Mouse (Mus musculus) liver, adult 2 months (tissue): ENCODE measurements around the gene C1qtnf5. TPM values are rescaled to one million over a fixed set of nuclear protein-coding genes. Genes with fewer than 3 reads are reported as not detected.

Source experiments
- DNase-seq: peaks from one replicate; pipeline ENCODE4 v3.0.0-alpha.2; 2011; ENCODE audit warnings: low read depth, low spot score; ENCODE audit errors: extremely low read depth
- H3K27ac ChIP-seq: fragments of 200-500 bp; replicated peaks from 2 replicates; pipeline ENCODE4 v1.5.1; 2012; ENCODE audit warnings: low read depth, mild to moderate bottlenecking, control low read depth, inconsistent platforms, low read length; ENCODE audit not compliant: insufficient read depth
- H3K27me3 ChIP-seq: fragments of 200-500 bp; 2 replicates; pipeline ENCODE4 v1.6.1; 2012; ENCODE audit warnings: mild to moderate bottlenecking, moderate library complexity, low read length, inconsistent platforms; ENCODE audit not compliant: control insufficient read depth, insufficient read depth
- H3K36me3 ChIP-seq: fragments of 200-500 bp; 2 replicates; pipeline ENCODE4 v1.6.1; 2012; ENCODE audit warnings: low read length, inconsistent platforms; ENCODE audit not compliant: control insufficient read depth, insufficient read depth
- H3K4me1 ChIP-seq: fragments of 200-500 bp; 2 replicates; pipeline ENCODE4 v1.6.1; 2011; ENCODE audit warnings: low read length; ENCODE audit not compliant: control insufficient read depth, insufficient read depth
- H3K4me3 ChIP-seq: fragments of 200-500 bp; 2 replicates; pipeline ENCODE4 v1.5.1; 2011; ENCODE audit warnings: low read depth, mild to moderate bottlenecking, control low read depth, low read length, moderate library complexity; ENCODE audit not compliant: insufficient read depth
- H3K79me2 ChIP-seq: fragments of 200-500 bp; 2 replicates; pipeline ENCODE4 v1.6.1; 2012; ENCODE audit warnings: inconsistent platforms, mild to moderate bottlenecking, low read length, moderate library complexity; ENCODE audit not compliant: control insufficient read depth, insufficient read depth
- H3K9ac ChIP-seq: fragments of 200-500 bp; 2 replicates; pipeline ENCODE4 v1.6.1; 2012; ENCODE audit warnings: low read depth, mild to moderate bottlenecking, control low read depth, inconsistent platforms, low read length
- CTCF ChIP-seq: fragments of 200-500 bp; IDR thresholded peaks from 2 replicates; pipeline ENCODE4 v1.5.1; 2011; ENCODE audit warnings: low read depth, low read length, control low read depth
- POLR2A ChIP-seq: fragments of 200-500 bp; IDR thresholded peaks from 2 replicates; pipeline ENCODE4 v1.6.1; 2011; ENCODE audit warnings: low read length, control low read depth; ENCODE audit not compliant: insufficient read depth; ENCODE audit errors: extremely low read depth
- WGBS: fragments of 180-500 bp; shearing (Covaris S2); methylation state at CpG from one replicate; pipeline ENCODE4 v1.1.7; 2018; 5-methylcytosine and 5-hydroxymethylcytosine counted together
- polyA plus RNA-seq: library from polyadenylated mRNA; depleted of rRNA; stranded (reverse); fragments of >200 nt; gene quantifications from 2 replicates; pipeline ENCODE4 v1.2.3, GENCODE M21; 2012
- total RNA-seq: library from RNA; depleted of rRNA; stranded (reverse); fragments of >200 nt; gene quantifications from 2 replicates; pipeline ENCODE4 v1.2.3, GENCODE M21; 2014

Gene C1qtnf5
- total and polyA plus RNA-seq, 2 experiments, result 3.0 to 5.7 TPM

DNA sequence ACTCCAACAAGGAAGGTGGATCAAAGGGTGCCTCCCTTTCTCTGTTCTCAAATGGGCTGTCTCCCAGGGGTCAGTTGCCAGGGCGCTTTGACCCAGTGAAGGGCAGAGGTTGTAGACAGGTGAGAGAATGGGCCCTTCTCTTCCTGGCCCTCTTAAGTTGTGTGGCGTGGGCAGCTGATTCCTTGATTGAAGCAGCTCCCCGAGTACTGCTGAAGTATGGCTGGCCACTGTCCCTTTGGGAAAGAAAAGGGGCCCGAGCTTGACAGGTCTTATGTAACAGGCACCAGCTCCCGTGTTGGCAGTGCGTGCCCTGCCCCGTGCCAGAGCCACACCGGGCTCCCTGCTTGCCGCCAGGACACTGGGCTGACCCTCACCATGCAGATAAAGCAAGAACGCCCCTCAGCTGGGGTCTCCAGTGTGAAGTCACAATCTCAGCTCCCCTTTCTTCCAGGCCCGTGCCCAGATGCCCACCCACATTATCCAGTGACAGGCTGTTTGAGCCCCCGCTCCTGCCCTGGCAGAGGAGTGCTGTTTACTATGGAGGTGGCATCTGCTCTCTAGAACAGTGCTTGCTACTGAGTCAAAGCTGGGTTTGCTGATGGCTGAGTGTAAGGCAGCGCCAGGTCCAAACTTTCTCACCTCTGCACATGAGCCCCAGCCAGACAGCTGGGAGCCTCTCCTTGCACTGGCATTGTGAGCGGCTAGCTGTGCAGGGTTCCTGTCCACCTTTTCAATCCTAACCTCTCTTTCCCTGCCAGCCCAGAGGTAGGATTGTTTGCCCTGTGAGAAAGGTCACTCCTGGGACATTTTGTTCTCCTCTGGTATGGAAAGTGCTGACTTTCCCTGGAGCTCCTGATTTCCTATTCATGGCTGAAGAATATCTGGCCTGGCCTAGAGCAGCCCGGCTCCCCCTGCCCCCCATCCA lies 21.0 kb upstream of the C1qtnf5 start:
- Histone ChIP-seq H3K79me2 (peaks cover 6% of the 10 kb centered on the region; the same call in 1 of the 2 replicates), H3K4me3 (peak overlapping the region; percentile 70), H3K27me3 (no peaks in the 10 kb centered on the region), H3K4me1 (peaks cover 19% of the 10 kb centered on the region), H3K27ac (peak overlapping the region; percentile 95), H3K36me3 (peaks cover 7% of the 10 kb centered on the region; the same call in 1 of the 2 replicates), H3K9ac (peak overlapping the region; percentile 97)
- DNase-seq, result peak; percentile 89
- no peak for TF ChIP-seq POLR2A
- TF ChIP-seq CTCF, result no peak
- 22% methylated on average over 15 of the region's 15 CpGs for WGBS

DNA sequence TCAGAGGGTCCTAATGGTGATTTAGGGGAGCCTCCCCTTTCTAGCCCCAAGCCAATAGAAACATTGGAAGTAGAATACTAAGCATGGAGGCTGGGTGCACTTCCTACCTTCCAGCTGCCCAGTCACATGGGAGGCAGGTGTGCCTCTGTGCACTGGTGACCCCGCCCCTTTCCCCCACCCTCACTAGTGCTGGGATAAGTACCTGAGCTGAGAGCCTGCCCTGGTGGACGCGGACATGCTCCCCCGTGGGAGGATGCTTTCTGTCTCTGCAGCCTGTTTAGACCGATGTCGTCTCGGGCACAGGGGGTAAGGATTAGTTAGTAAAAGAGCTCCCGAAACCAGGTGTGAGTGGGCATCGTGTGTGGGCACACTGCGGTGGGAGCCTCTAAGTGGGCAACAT lies 20.1 kb upstream of the C1qtnf5 start:
- peaks cover 19% of the 10 kb centered on the region for H3K4me1 ChIP-seq
- DNase-seq, result peak; percentile 40
- H3K9ac ChIP-seq, result no peak overlapping the region
- WGBS, result 74% methylated on average over 10 of the region's 10 CpGs
- H3K79me2 ChIP-seq, result peaks cover 6% of the 10 kb centered on the region; the same call in 1 of the 2 replicates
- no peak overlapping the region for H3K27ac ChIP-seq
- no peaks in the 10 kb centered on the region for H3K27me3 ChIP-seq
- TF ChIP-seq CTCF, result no peak
- TF ChIP-seq POLR2A, result no peak
- H3K4me3 ChIP-seq, result peak overlapping the region; percentile 15
- H3K36me3 ChIP-seq, result peaks cover 12% of the 10 kb centered on the region; the same call in 1 of the 2 replicates

DNA sequence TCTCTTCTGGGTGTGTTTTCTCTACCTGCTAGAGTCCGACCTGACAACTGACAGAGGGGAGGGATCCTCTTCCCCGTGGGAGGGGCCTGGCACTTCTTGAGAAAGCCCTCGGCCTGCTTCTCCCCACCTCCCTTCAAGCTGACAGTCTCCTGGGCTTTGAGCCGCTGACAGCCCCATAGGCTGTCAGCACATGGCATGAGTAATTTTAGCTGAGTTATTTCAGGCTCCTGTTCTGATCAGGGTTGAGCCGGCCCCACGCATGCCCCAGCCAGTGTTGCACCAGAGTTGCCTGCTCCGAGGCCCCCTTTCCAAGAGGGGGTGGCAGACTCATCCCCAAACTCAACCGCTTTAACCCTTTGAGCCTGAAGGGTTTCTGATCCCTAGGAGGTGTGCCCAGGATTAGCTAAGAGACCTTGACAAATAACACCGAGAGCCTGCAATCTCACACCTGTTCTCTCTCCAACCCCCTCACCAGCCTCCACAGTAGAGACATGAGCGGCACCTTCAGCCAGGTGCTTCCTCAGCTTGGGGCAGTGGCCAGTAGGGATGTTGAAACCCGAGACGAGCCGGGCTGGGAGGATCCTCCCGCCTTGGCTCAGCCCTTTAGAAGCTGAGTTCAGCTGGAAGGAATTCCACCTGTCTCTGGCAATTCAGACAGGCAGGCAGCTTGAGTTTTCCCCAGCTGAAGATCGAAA lies 19.1 kb upstream of the C1qtnf5 start:
- 19% methylated on average over 15 of the region's 15 CpGs for whole genome bisulfite sequencing
- no peaks in the 10 kb centered on the region for H3K27me3 ChIP-seq
- peaks cover 6% of the 10 kb centered on the region; the same call in 1 of the 2 replicates for H3K79me2 ChIP-seq
- DNase-seq, result peak; percentile 66
- H3K27ac ChIP-seq, result no peak overlapping the region; the same call in 1 of the 2 replicates
- peak overlapping the region; percentile 9 for H3K4me3 ChIP-seq
- H3K36me3 ChIP-seq, result peaks cover 20% of the 10 kb centered on the region; the same call in 1 of the 2 replicates
- TF ChIP-seq POLR2A (no peak), CTCF (peak; percentile 2; the same call in 1 of the 2 replicates)
- peaks cover 19% of the 10 kb centered on the region for H3K4me1 ChIP-seq
- H3K9ac ChIP-seq, result peak overlapping the region; percentile 9

DNA sequence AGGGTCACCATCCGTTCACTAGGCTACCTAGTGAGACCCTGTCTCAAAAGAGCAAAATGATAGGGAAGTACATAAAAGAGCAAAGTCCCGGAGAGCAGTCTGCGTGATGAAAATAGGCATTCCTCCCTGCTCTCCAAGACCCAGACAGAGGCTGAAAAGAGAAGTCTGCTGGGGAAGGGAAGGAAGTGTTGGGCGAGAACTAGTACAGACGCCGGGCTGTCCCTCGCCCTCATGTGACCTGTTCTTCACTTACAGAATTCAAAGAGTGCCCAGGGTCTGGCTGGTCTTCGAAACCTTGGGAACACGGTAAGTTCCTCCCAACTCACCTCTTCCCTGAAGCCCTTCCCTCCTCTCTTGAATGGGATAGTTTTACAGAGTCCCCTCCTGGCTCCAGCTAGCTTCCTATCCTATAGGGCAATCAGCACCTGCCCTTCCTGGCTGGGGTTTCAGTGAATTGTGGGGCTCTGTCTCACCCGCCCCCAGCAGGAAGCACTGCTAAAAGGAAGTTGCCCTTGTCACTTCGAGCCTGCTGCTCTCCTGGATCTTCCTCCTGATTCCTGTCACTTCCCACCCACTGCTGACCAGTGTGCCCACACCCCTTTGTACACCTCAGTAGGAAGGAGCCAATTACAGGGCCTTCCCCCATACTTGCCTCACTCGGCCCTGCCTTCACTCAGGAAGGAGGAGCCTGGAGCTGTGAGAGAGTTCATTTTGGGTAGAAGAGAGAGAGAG lies 18.0 kb upstream of the C1qtnf5 start:
- TF ChIP-seq CTCF (no peak), POLR2A (no peak)
- DNase-seq, result peak; percentile 24
- Histone ChIP-seq H3K4me3 (no peak overlapping the region), H3K79me2 (peaks cover 6% of the 10 kb centered on the region; the same call in 1 of the 2 replicates), H3K27me3 (no peaks in the 10 kb centered on the region), H3K4me1 (peaks cover 14% of the 10 kb centered on the region), H3K9ac (no peak overlapping the region), H3K27ac (no peak overlapping the region), H3K36me3 (peaks cover 27% of the 10 kb centered on the region; the same call in 1 of the 2 replicates)
- WGBS, result 68% methylated on average over 12 of the region's 12 CpGs
